Mouse (Mus musculus): Measurements from ENCODE around the gene Casq1. TPM values are rescaled to one million over a fixed set of nuclear protein-coding genes. Genes with fewer than 3 reads are reported as not detected.
A peak's percentile ranks its signal among the peaks of the same experiment; 100 is the strongest.

The Casq1 gene
- polyA plus RNA-seq, 2 experiments = 14.9 to 17.8 TPM

GRCm38 (mm10) chr1:172201967-172202880 is 17.4 kb downstream of the Casq1 start:
- H3K27ac ChIP-seq (replicated peaks; ENCODE audit: low read depth, low read length) = 0 out of 2 replicates have a peak overlapping the region, but pooled peaks have one; percentile 13
- H3K4me3 ChIP-seq (replicated peaks; ENCODE audit: low read length) = no peak overlapping the region
- H3K4me1 ChIP-seq (ENCODE audit: control insufficient read depth, insufficient read depth, low read length) = peaks cover 52% of the 10 kb centered on the region
- H3K9me3 ChIP-seq (ENCODE audit: control insufficient read depth, low read length) = no peaks in the 10 kb centered on the region
- no peak for TF ChIP-seq POLR2A (IDR thresholded peaks at IDR 0.05; ENCODE audit: borderline replicate concordance, extremely low read depth, insufficient read depth, insufficient read length)
- no peak for ATAC-seq (ENCODE audit: low FRiP score, low read depth)
- H3K27me3 ChIP-seq (ENCODE audit: control insufficient read depth, insufficient read depth, low read length) = no peaks in the 10 kb centered on the region
- WGBS = 30% methylated on average over 14 of the region's 14 CpGs
- H3K36me3 ChIP-seq (ENCODE audit: control insufficient read depth, insufficient read depth, low read length) = peaks cover 53% of the 10 kb centered on the region
- no peak overlapping the region for H3K9ac ChIP-seq (ENCODE audit: low read depth, low read length, severe bottlenecking)
- H3K4me2 ChIP-seq (replicated peaks; ENCODE audit: low read depth, low read length, severe bottlenecking) = no peak overlapping the region
- no peak for DNase-seq (ENCODE audit: low spot score)

DNA sequence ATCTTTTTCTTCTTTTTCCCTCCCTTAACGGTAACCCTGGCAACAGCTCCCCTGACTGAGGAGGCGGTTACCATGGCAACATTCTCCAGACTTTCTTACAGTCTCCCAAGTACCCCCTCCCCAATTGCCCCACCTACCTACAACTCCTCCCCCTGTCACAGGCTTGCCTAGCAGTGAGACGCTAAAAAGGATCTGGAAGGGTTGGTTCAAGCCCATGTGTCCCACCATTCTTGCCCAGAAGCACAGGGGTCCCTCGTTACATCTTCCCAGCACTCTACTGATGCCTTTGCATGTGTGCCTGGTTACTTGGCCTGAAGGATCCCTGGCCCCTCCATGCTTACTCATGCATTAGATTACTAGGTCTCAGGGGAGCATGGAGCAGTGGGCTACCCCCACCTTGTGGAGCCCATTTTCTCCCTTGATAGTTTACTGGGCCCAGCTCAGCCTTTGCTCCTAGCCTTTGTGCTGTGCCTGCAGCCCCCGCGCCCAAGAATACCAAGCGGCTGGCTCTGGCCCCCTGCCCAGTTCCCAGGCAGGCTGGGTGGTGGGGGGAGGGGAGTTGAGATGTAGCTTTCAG is 18.7 kb downstream of the Casq1 start:
- DNase-seq (ENCODE audit: low spot score) (no peak), ATAC-seq (ENCODE audit: low FRiP score, low read depth) (no peak)
- Histone ChIP-seq H3K36me3 (ENCODE audit: control insufficient read depth, insufficient read depth, low read length) (peaks cover 66% of the 10 kb centered on the region), H3K4me1 (ENCODE audit: control insufficient read depth, insufficient read depth, low read length) (peaks cover 46% of the 10 kb centered on the region), H3K4me3 (replicated peaks; ENCODE audit: low read length) (no peak overlapping the region), H3K27me3 (ENCODE audit: control insufficient read depth, insufficient read depth, low read length) (no peaks in the 10 kb centered on the region), H3K9ac (ENCODE audit: low read depth, low read length, severe bottlenecking) (no peak overlapping the region), H3K4me2 (replicated peaks; ENCODE audit: low read depth, low read length, severe bottlenecking) (no peak overlapping the region), H3K27ac (replicated peaks; ENCODE audit: low read depth, low read length) (peak overlapping the region; percentile 38; the same call in 1 of the 2 replicates), H3K9me3 (ENCODE audit: control insufficient read depth, low read length) (no peaks in the 10 kb centered on the region)
- no peak for TF ChIP-seq POLR2A (IDR thresholded peaks at IDR 0.05; ENCODE audit: borderline replicate concordance, extremely low read depth, insufficient read depth, insufficient read length)
- WGBS = 39% methylated on average over 7 of the region's 7 CpGs

- ATAC-seq (ENCODE audit: low FRiP score, low read depth) = no peak
- Histone ChIP-seq H3K9ac (ENCODE audit: low read depth, low read length, severe bottlenecking) (no peak overlapping the region), H3K27ac (replicated peaks; ENCODE audit: low read depth, low read length) (no peak overlapping the region)
Measured at GRCm38 (mm10) chr1:172200161-172200560, 19.5 kb downstream of the Casq1 start.

DNA sequence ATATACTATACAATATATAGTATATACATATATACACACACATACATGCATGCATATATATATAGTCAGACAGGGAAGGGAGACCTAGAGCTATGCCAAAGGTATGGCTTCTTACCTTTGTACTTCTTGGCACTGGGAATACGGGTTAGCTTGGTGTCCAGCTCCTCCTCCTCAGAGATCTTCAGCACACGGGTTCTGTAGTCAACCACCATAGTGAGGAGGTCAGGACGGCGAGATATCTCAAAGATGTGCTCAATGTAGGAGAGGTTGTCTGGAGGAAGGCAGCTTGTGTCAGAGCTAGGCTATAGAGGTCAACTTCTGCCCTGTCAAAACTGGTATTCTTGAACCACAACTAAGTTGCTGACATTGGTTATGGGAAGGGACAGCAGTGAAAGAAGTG is 20.7 kb downstream of the Casq1 start:
- ATAC-seq (ENCODE audit: low FRiP score, low read depth) (no peak), DNase-seq (ENCODE audit: low spot score) (no peak)
- Histone ChIP-seq H3K9ac (ENCODE audit: low read depth, low read length, severe bottlenecking) (no peak overlapping the region), H3K9me3 (ENCODE audit: control insufficient read depth, low read length) (no peaks in the 10 kb centered on the region), H3K4me2 (replicated peaks; ENCODE audit: low read depth, low read length, severe bottlenecking) (no peak overlapping the region), H3K27ac (replicated peaks; ENCODE audit: low read depth, low read length) (no peak overlapping the region), H3K4me3 (replicated peaks; ENCODE audit: low read length) (no peak overlapping the region), H3K36me3 (ENCODE audit: control insufficient read depth, insufficient read depth, low read length) (peaks cover 84% of the 10 kb centered on the region), H3K4me1 (ENCODE audit: control insufficient read depth, insufficient read depth, low read length) (peaks cover 29% of the 10 kb centered on the region), H3K27me3 (ENCODE audit: control insufficient read depth, insufficient read depth, low read length) (no peaks in the 10 kb centered on the region)
- WGBS = 87% methylated on average over 4 of the region's 4 CpGs
- no peak for TF ChIP-seq POLR2A (IDR thresholded peaks at IDR 0.05; ENCODE audit: borderline replicate concordance, extremely low read depth, insufficient read depth, insufficient read length)

More at GRCm38 (mm10) chr1:172200161-172200560, 19.5 kb downstream of the Casq1 start:
- no peak overlapping the region for H3K4me2 ChIP-seq (replicated peaks; ENCODE audit: low read depth, low read length, severe bottlenecking)
- peaks cover 73% of the 10 kb centered on the region for H3K36me3 ChIP-seq (ENCODE audit: control insufficient read depth, insufficient read depth, low read length)
- no peak overlapping the region for H3K4me3 ChIP-seq (replicated peaks; ENCODE audit: low read length)
- no peak for DNase-seq (ENCODE audit: low spot score)
- H3K27me3 ChIP-seq (ENCODE audit: control insufficient read depth, insufficient read depth, low read length) = no peaks in the 10 kb centered on the region
- TF ChIP-seq POLR2A (IDR thresholded peaks at IDR 0.05; ENCODE audit: borderline replicate concordance, extremely low read depth, insufficient read depth, insufficient read length) = no peak
- no peaks in the 10 kb centered on the region for H3K9me3 ChIP-seq (ENCODE audit: control insufficient read depth, low read length)
- H3K4me1 ChIP-seq (ENCODE audit: control insufficient read depth, insufficient read depth, low read length) = peaks cover 38% of the 10 kb centered on the region
- 82% methylated on average over 5 of the region's 5 CpGs for WGBS

- H3K9me3 ChIP-seq (ENCODE audit: control insufficient read depth, low read length) = no peaks in the 10 kb centered on the region
- H3K4me2 ChIP-seq (replicated peaks; ENCODE audit: low read depth, low read length, severe bottlenecking) = no peak overlapping the region
- TF ChIP-seq POLR2A (IDR thresholded peaks at IDR 0.05; ENCODE audit: borderline replicate concordance, extremely low read depth, insufficient read depth, insufficient read length) = no peak
- H3K4me1 ChIP-seq (ENCODE audit: control insufficient read depth, insufficient read depth, low read length) = peaks cover 22% of the 10 kb centered on the region
- no peak overlapping the region for H3K9ac ChIP-seq (ENCODE audit: low read depth, low read length, severe bottlenecking)
- WGBS = 87% methylated on average over 8 of the region's 8 CpGs
- H3K27ac ChIP-seq (replicated peaks; ENCODE audit: low read depth, low read length) = no peak overlapping the region
- no peak for DNase-seq (ENCODE audit: low spot score)
- H3K36me3 ChIP-seq (ENCODE audit: control insufficient read depth, insufficient read depth, low read length) = peaks cover 91% of the 10 kb centered on the region
- no peak for ATAC-seq (ENCODE audit: low FRiP score, low read depth)
- no peaks in the 10 kb centered on the region for H3K27me3 ChIP-seq (ENCODE audit: control insufficient read depth, insufficient read depth, low read length)
- H3K4me3 ChIP-seq (replicated peaks; ENCODE audit: low read length) = no peak overlapping the region
Measured at GRCm38 (mm10) chr1:172198316-172198715, 21.4 kb downstream of the Casq1 start.

Data from limb, embryonic 14.5 days (tissue).